Comparison of ENCODE assay signal across 15 mouse cellular contexts in the genomic region with DNA sequence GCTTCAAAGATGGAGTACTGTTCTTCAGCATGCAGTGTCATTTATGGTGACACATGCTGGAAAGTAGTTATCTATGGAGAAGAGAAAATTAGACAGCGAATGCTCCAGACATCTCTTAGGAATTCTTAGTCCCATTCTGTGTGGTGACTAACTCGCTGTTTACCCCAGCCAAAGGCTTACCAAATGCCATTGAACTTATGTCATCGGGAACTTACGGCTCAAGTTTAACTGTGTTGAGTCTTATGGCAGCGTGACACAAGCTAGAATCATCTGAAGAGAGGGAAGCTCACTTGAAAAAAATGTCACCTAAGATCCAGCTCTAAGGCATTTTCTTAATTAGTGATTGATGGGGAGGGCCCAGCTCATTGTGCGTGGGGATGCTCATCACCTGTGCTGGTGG.
"Had no signal": no experiment of that assay in that cellular context is flagged by ENCODE, and none has a peak within 500 bp of the region (broad histone marks: within the 10 kb centered on the region; RNA-seq: fewer than 3 reads in every experiment).

No protein-coding gene starts in this region.

- DNase-seq: kidney, adult 8-10 months; kidney, postnatal 14 days; layer of hippocampus, adult 9-11 months; layer of hippocampus, postnatal 36 days; left cerebral cortex, postnatal 4 days; liver; lung, adult 18-20 months; lung, postnatal 10 days; lung, postnatal 36 days; midbrain, embryonic 14.5 days; right cerebral cortex, adult 18-20 months; right cerebral cortex, postnatal 14 days; right cerebral cortex, postnatal 4 days; spleen, adult 18-20 months; thymus, postnatal 25 days had no signal
